Mouse (Mus musculus) CH12.LX (cell line): ENCODE measurements at regions not wholly inside any gene's neighbourhood (a gene's known extent, or its start where the extent isn't known, plus 50 kb on each side); places are given as distances from the start of the nearest gene placed in this dataset.
"Not testable (repeated sequence)": the region's sequence is repeated elsewhere in the genome, so short reads cannot be mapped to it uniquely, and the experiment has no call there.

Experiments used
- DNase-seq: peaks from one replicate; pipeline ENCODE4 v3.0.0-alpha.2; 2013; ENCODE audit errors: extremely low read depth
- H3K27ac ChIP-seq: 2 replicates; pipeline ENCODE4 v1.5.1; 2012; ENCODE audit warnings: low read depth, mild to moderate bottlenecking, control low read depth, moderate library complexity; ENCODE audit not compliant: insufficient read depth
- H3K27me3 ChIP-seq: replicated peaks from 2 replicates; pipeline ENCODE3; 2012; ENCODE audit warnings: inconsistent platforms
- H3K36me3 ChIP-seq, 2 experiments: replicated peaks in 1 of 2; 2 replicates each; pipeline versions ENCODE3 to v1.6.1; 2012; ENCODE audit warnings: inconsistent platforms in 1 of 2, low read length in 1 of 2, mild to moderate bottlenecking in 1 of 2, mixed read lengths in 1 of 2, moderate library complexity in 1 of 2; ENCODE audit not compliant: control insufficient read depth in 1 of 2, insufficient read depth in 1 of 2
- H3K4me1 ChIP-seq, 2 experiments: 2 replicates each; pipeline ENCODE4 v1.6.1; 2012; ENCODE audit warnings: inconsistent platforms in 1 of 2, moderate library complexity in 1 of 2; ENCODE audit not compliant: insufficient read depth in 2 of 2, control insufficient read depth in 1 of 2
- H3K4me2 ChIP-seq: 2 replicates; pipeline ENCODE4 v1.6.1; 2012; ENCODE audit warnings: low read depth, mild to moderate bottlenecking, control low read depth; ENCODE audit not compliant: poor library complexity, insufficient read depth, severe bottlenecking
- H3K4me3 ChIP-seq, 3 experiments: fragments of 150-350 bp in 1 of 3; sonication (generic) in 1 of 3; replicated peaks in 1 of 3; 2 replicates each; pipeline versions ENCODE3 to v1.5.1; 2011 to 2012; ENCODE audit warnings: low read depth in 2 of 3, low read length in 2 of 3, mild to moderate bottlenecking in 2 of 3, moderate library complexity in 2 of 3, control low read depth in 1 of 3, improper control_type of control experiment in 1 of 3, inconsistent platforms in 1 of 3, mixed read lengths in 1 of 3; ENCODE audit not compliant: poor library complexity in 1 of 3
- H3K79me2 ChIP-seq: replicated peaks from 2 replicates; pipeline ENCODE4 v1.6.1; 2012; ENCODE audit warnings: mild to moderate bottlenecking, moderate library complexity; ENCODE audit not compliant: control insufficient read depth, poor library complexity, insufficient read depth, severe bottlenecking; ENCODE audit errors: extremely low read depth
- H3K9ac ChIP-seq: 2 replicates; pipeline ENCODE4 v1.6.1; 2012; ENCODE audit warnings: low read depth, mild to moderate bottlenecking, control low read depth, moderate library complexity; ENCODE audit not compliant: insufficient read depth
- H3K9me3 ChIP-seq: replicated peaks from 2 replicates; pipeline ENCODE3; 2012; ENCODE audit warnings: low read length, inconsistent platforms, mixed read lengths
- CHD1 ChIP-seq: IDR thresholded peaks from 2 replicates; pipeline ENCODE4 v1.6.1; 2012; ENCODE audit warnings: low read depth, low read length, improper control_type of control experiment, inconsistent platforms
- CHD2 ChIP-seq: IDR thresholded peaks from 2 replicates; pipeline ENCODE4 v1.6.1; 2011; ENCODE audit warnings: low read length, improper control_type of control experiment
- ELF1 ChIP-seq: IDR thresholded peaks from 2 replicates; pipeline ENCODE4 v1.6.1; 2014; ENCODE audit warnings: low read depth, mild to moderate bottlenecking, inconsistent platforms, low read length, improper control_type of control experiment
- EP300 ChIP-seq: IDR thresholded peaks from 2 replicates; pipeline ENCODE4 v1.6.1; 2011; ENCODE audit warnings: low read length, improper control_type of control experiment
- GABPA ChIP-seq: IDR thresholded peaks from 2 replicates; pipeline ENCODE4 v1.6.1; 2012; ENCODE audit warnings: low read depth, low read length, improper control_type of control experiment, inconsistent platforms; ENCODE audit not compliant: insufficient replicate concordance
- HCFC1 ChIP-seq: IDR thresholded peaks from 2 replicates; pipeline ENCODE4 v1.6.1; 2012; ENCODE audit warnings: low read depth, mild to moderate bottlenecking, inconsistent platforms, low read length, improper control_type of control experiment
- JUN ChIP-seq: IDR thresholded peaks from 2 replicates; pipeline ENCODE4 v1.6.1; 2011; ENCODE audit warnings: low read depth, mild to moderate bottlenecking, low read length, improper control_type of control experiment, moderate library complexity; ENCODE audit not compliant: insufficient read depth
- JUND ChIP-seq: conservative IDR thresholded peaks from 2 replicates; pipeline ENCODE4 v1.6.1; 2011; ENCODE audit warnings: low read depth, low read length, improper control_type of control experiment
- MAFK ChIP-seq: IDR thresholded peaks from 2 replicates; pipeline ENCODE4 v1.6.1; 2011; ENCODE audit warnings: low read length, improper control_type of control experiment; ENCODE audit not compliant: insufficient replicate concordance
- MXI1 ChIP-seq: IDR thresholded peaks from 2 replicates; pipeline ENCODE4 v1.6.1; 2011; ENCODE audit warnings: mild to moderate bottlenecking, low read depth, low read length, improper control_type of control experiment
- NELFE ChIP-seq: IDR thresholded peaks from 2 replicates; pipeline ENCODE4 v1.6.1; 2011; ENCODE audit warnings: low read depth, low read length, improper control_type of control experiment
- NRF1 ChIP-seq: IDR thresholded peaks from 2 replicates; pipeline ENCODE4 v1.6.1; 2014; ENCODE audit warnings: low read depth, mild to moderate bottlenecking, inconsistent platforms, low read length, improper control_type of control experiment, moderate library complexity
- PAX5 ChIP-seq: IDR thresholded peaks from 2 replicates; pipeline ENCODE4 v1.6.1; 2012; ENCODE audit warnings: low read length, inconsistent platforms, mixed read lengths
- RAD21 ChIP-seq: IDR thresholded peaks from 2 replicates; pipeline ENCODE4 v1.6.1; 2011; ENCODE audit warnings: low read depth, mild to moderate bottlenecking, low read length, improper control_type of control experiment, moderate library complexity
- SMC3 ChIP-seq: IDR thresholded peaks from 2 replicates; pipeline ENCODE4 v1.6.1; 2011; ENCODE audit warnings: low read depth, low read length, improper control_type of control experiment
- USF1 ChIP-seq: IDR thresholded peaks from 2 replicates; pipeline ENCODE4 v1.6.1; 2014; ENCODE audit warnings: low read depth, mild to moderate bottlenecking, inconsistent platforms, low read length, improper control_type of control experiment
- dilution Hi-C: fragments of 300-500 bp; cut with MboI; formaldehyde crosslinking; loops from 2 replicates; pipeline ENCODE4 v1.14.3; 2020; ENCODE audit warnings: low sequenced_read_pairs; ENCODE audit not compliant: extremely low pct_unique_long_range_greater_than_20kb, extremely low pct_ligation_motif_present
- in situ Hi-C: fragments of 300-500 bp; cut with MboI; formaldehyde crosslinking; loops from 3 replicates; pipeline ENCODE4 v1.14.3; 2019; ENCODE audit warnings: low sequenced_read_pairs, low pct_ligation_motif_present, low pct_unique_long_range_greater_than_20kb, mixed read lengths

- TF ChIP-seq SMC3 (no peak), NELFE (no peak), NRF1 (no peak), GABPA (no peak), MAFK (no peak), JUN (no peak), EP300 (no peak), USF1 (no peak), JUND (no peak), CHD2 (no peak), CHD1 (no peak), PAX5 (no peak), RAD21 (no peak), ELF1 (no peak), HCFC1 (no peak), MXI1 (no peak)
- DNase-seq: no peak
- H3K4me1 ChIP-seq: 0 out of 4 replicates have a peak, but pooled peaks cover 0 to 3% of the 10 kb centered on the region in 2 experiments
- dilution Hi-C loops: no loop called here
- no peaks in the 10 kb centered on the region for H3K9me3 ChIP-seq
- no peaks in the 10 kb centered on the region for H3K79me2 ChIP-seq
- H3K36me3 ChIP-seq: no peaks in the 10 kb centered on the region
- no peak overlapping the region for H3K4me3 ChIP-seq
- in situ Hi-C loops: no loop called here
- H3K27me3 ChIP-seq: no peaks in the 10 kb centered on the region
- no peak overlapping the region for H3K4me2 ChIP-seq
- H3K9ac ChIP-seq: no peak overlapping the region
- H3K27ac ChIP-seq: no peak overlapping the region
Measured at GRCm38 (mm10) chr1:43310711-43311695, 114.2 kb upstream of the Fhl2 start.

- H3K27ac ChIP-seq, DNase-seq, H3K9ac ChIP-seq, H3K79me2 ChIP-seq, H3K9me3 ChIP-seq, H3K4me2 ChIP-seq, dilution Hi-C loops, H3K36me3 ChIP-seq, H3K27me3 ChIP-seq, H3K4me3 ChIP-seq, in situ Hi-C loops, H3K4me1 ChIP-seq: not testable (repeated sequence)
Measured at GRCm38 (mm10) chr1:43316331-43316730, 119.5 kb upstream of the Fhl2 start.
